Mouse (Mus musculus): ENCODE results near the gene Tmem50a.

DNA sequence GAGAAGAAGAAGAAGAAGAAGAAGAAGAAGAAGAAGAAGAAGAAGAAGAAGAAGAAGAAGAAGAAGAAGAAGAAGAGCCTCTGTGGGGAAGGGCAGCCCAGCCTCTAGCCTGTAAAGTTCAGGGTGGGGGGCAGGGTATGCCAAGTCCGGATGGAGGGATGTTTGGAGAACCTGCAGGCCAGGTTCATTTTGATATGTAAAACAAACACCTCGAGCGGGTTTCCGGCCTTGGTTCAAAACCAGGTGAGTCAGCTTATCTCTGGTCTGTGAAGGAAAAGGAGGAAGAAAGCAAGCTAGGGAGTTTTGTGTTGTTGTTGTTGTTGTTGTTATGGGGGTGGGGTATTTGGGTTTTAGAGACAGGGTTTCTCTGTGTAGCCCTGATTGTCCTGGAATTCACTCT is 43.3 kb downstream of the Tmem50a start:
- TF ChIP-seq EP300 (IDR thresholded peaks at IDR 0.05) = no peak
- TF ChIP-seq CTCF (IDR thresholded peaks at IDR 0.05) = no peak

Data from lung, postnatal 0 days (tissue).